ENCODE assay signal across 10 mouse cellular contexts in genomic region chr14:20138484-20139355, GRCm38 (mm10). TPM values are rescaled to one million over a fixed set of nuclear protein-coding genes. Genes with fewer than 3 reads are reported as not detected.
DNase-seq lines count a peak whose midpoint lies in the region; ATAC-seq lines count a peak whose summit lies in the region.
"Had no signal": no experiment of that assay in that cellular context is flagged by ENCODE, and none has a peak within 500 bp of the region (broad histone marks: within the 10 kb centered on the region; RNA-seq: fewer than 3 reads in every experiment).

Saysd1 (minus strand) TSS chr14:20138534.

- no peak within 1 kb of the TSS for H3K9ac ChIP-seq in kidney, embryonic 14.5 days (ENCODE audit: low read depth, low read length)
- no peak within 1 kb of the TSS for H3K9ac ChIP-seq in hindbrain, embryonic 12.5 days
- H3K9ac ChIP-seq in midbrain, embryonic 16.5 days (ENCODE audit: low read depth, low read length) = no peak within 1 kb of the TSS

- H3K9me3 ChIP-seq in kidney, embryonic 14.5 days (ENCODE audit: control insufficient read depth, low read length) = no peaks in the 10 kb centered on the region
- no peaks in the 10 kb centered on the region for H3K9me3 ChIP-seq in hindbrain, embryonic 12.5 days (replicated peaks)
- no peaks in the 10 kb centered on the region for H3K9me3 ChIP-seq in midbrain, embryonic 16.5 days (replicated peaks; ENCODE audit: control insufficient read depth, low read length, poor library complexity, severe bottlenecking)

- no peaks in the 10 kb centered on the region for H3K4me1 ChIP-seq in kidney, embryonic 14.5 days (ENCODE audit: control insufficient read depth, insufficient read depth, low read length)
- H3K4me1 ChIP-seq in hindbrain, embryonic 12.5 days = no peaks in the 10 kb centered on the region
- H3K4me1 ChIP-seq in midbrain, embryonic 16.5 days (ENCODE audit: control insufficient read depth, insufficient read depth, low read length) = no peaks in the 10 kb centered on the region

- H3K27me3 ChIP-seq in kidney, embryonic 14.5 days (ENCODE audit: control insufficient read depth, insufficient read depth, low read length) = no peaks in the 10 kb centered on the region
- H3K27me3 ChIP-seq in hindbrain, embryonic 12.5 days = no peaks in the 10 kb centered on the region
- H3K27me3 ChIP-seq in midbrain, embryonic 16.5 days (ENCODE audit: control insufficient read depth, insufficient read depth, low read depth, low read length) = no peaks in the 10 kb centered on the region

- DNase-seq in kidney, postnatal 36 days = no peak
- peak; percentile 52 for DNase-seq in Muller cell, postnatal 12 days (ENCODE audit: inconsistent ontology term)
- DNase-seq in right cerebral cortex, postnatal 14 days = no peak
- no peak for DNase-seq in heart, adult 11 months
- DNase-seq: kidney, postnatal 10 days; lung, postnatal 10 days had no signal

- 79% methylated on average over 16 of the region's 16 CpGs for WGBS in kidney, embryonic 14.5 days
- WGBS in hindbrain, embryonic 12.5 days = 85% methylated on average over 16 of the region's 16 CpGs
- 88% methylated on average over 16 of the region's 16 CpGs for WGBS in midbrain, embryonic 16.5 days

- no peak within 1 kb of the TSS for H3K4me3 ChIP-seq in kidney, embryonic 14.5 days (ENCODE audit: low read length)
- H3K4me3 ChIP-seq in hindbrain, embryonic 12.5 days = no peak within 1 kb of the TSS
- H3K4me3 ChIP-seq in midbrain, embryonic 16.5 days (ENCODE audit: low read depth, low read length) = no peak within 1 kb of the TSS

- H3K27ac ChIP-seq in kidney, embryonic 14.5 days (ENCODE audit: low read depth, low read length) = no peak within 1 kb of the TSS
- H3K27ac ChIP-seq in hindbrain, embryonic 12.5 days = no peak within 1 kb of the TSS
- no peak within 1 kb of the TSS for H3K27ac ChIP-seq in midbrain, embryonic 16.5 days (ENCODE audit: low read length)

- H3K4me2 ChIP-seq in kidney, embryonic 14.5 days (replicated peaks; ENCODE audit: low read depth, low read length) = no peak within 1 kb of the TSS
- H3K4me2 ChIP-seq in hindbrain, embryonic 12.5 days (replicated peaks) = no peak within 1 kb of the TSS
- H3K4me2 ChIP-seq in midbrain, embryonic 16.5 days (ENCODE audit: low read length) = no peak within 1 kb of the TSS

- peaks cover 6% of the 10 kb centered on the region; the same call in 1 of the 2 replicates for H3K36me3 ChIP-seq in kidney, embryonic 14.5 days (ENCODE audit: control insufficient read depth, insufficient read depth, low read length)
- H3K36me3 ChIP-seq in hindbrain, embryonic 12.5 days = peaks cover 12% of the 10 kb centered on the region
- H3K36me3 ChIP-seq in midbrain, embryonic 16.5 days (ENCODE audit: control insufficient read depth, insufficient read depth, low read length) = no peaks in the 10 kb centered on the region

- no peak for ATAC-seq in kidney, embryonic 14.5 days (ENCODE audit: low FRiP score, low TSS enrichment)
- ATAC-seq in hindbrain, embryonic 12.5 days (ENCODE audit: low FRiP score) = no peak
- no peak for ATAC-seq in midbrain, embryonic 16.5 days
- no peak for ATAC-seq in erythroblast, adult 5-6 weeks (replicated peaks; ENCODE audit: low FRiP score, poor library complexity, severe bottlenecking)

RNA-seq across cellular contexts. Expression of gene Saysd1, which starts in this region (rescaled TPM):
- 11.2 and 13.7 TPM in 2 replicates for polyA plus RNA-seq in kidney, embryonic 14.5 days (2014; fragmentation: Nextera tagmentation; extraction: Ambion mirVana)
- 10.6 and 10.8 TPM in 2 replicates for polyA plus RNA-seq in hindbrain, embryonic 12.5 days (2016; fragmentation: Nextera tagmentation; extraction: Ambion mirVana)
- 11.6 and 12.6 TPM in 2 replicates for polyA plus RNA-seq in midbrain, embryonic 16.5 days (2015; fragmentation: Nextera tagmentation; extraction: Ambion mirVana)
- 1.9 TPM in 1 of 2 replicates, not detected in the other for total RNA-seq in erythroblast, adult 5-6 weeks (2015; ENCODE audit: low replicate concordance)
- not detected in 2 replicates for total RNA-seq in erythroblast, adult 5-6 weeks (2017; ENCODE audit: low replicate concordance)
